Mouse (Mus musculus): ENCODE measurements around the gene Opn1sw.
"Not testable (repeated sequence)": the region's sequence is repeated elsewhere in the genome, so short reads cannot be mapped to it uniquely, and the experiment has no call there.

DNA sequence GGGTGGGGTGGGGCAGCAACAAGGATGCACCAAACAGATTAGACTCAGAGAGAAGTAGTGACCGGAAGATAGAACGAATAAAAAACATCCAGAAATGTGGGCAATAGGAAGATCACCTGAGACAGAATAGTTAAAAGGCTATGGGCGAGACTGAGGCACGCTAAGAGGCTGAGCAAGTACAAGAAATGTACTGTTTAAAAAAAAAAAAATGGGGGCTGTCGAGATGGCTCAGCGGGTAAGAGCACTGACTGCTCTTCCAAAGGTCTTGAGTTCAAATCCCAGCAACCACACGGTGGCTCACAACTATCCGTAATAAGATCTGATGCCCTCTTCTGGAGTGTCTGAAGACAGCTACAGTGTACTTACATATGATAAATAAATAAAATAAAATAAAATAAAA, 3.0 kb upstream of the Opn1sw start:
- not testable (repeated sequence) for TF ChIP-seq HCFC1 (IDR thresholded peaks at IDR 0.05; ENCODE audit: low read depth, low read length); POLR2A (IDR thresholded peaks at IDR 0.05; ENCODE audit: control insufficient read depth in 1 of 2, insufficient read depth in 1 of 2, low read depth in 1 of 2, low read length in 2 of 2, poor library complexity in 1 of 2); JUND (IDR thresholded peaks at IDR 0.05; ENCODE audit: low read depth, low read length); GATA1 (IDR thresholded peaks at IDR 0.05; ENCODE audit: low read depth, low read length); MAFK (IDR thresholded peaks at IDR 0.05; ENCODE audit: borderline replicate concordance, low read depth, low read length)

Measured in MEL (cell line).